Mouse (Mus musculus): ENCODE measurements around the gene Hbb-bh1.
"Not testable (repeated sequence)": the region's sequence is repeated elsewhere in the genome, so short reads cannot be mapped to it uniquely, and the experiment has no call there.

Gene Hbb-bh1

GRCm38 (mm10) chr7:103812174-103812573, 30.8 kb downstream of the Hbb-bh1 start:
- peak; percentile 72 for DNase-seq (ENCODE audit: low read depth, low spot score)

- DNase-seq (ENCODE audit: low read depth, low spot score) = peak; percentile 76
Observed at GRCm38 (mm10) chr7:103811223-103811845, 31.6 kb downstream of the Hbb-bh1 start.

GRCm38 (mm10) chr7:103810746-103811145, 32.2 kb downstream of the Hbb-bh1 start:
- DNase-seq (ENCODE audit: low read depth, low spot score) = peak; percentile 69

- DNase-seq (ENCODE audit: low read depth, low spot score) = peak; percentile 66
Observed at GRCm38 (mm10) chr7:103810296-103810695, 32.7 kb downstream of the Hbb-bh1 start.

GRCm38 (mm10) chr7:103809801-103810155, 33.2 kb downstream of the Hbb-bh1 start:
- DNase-seq (ENCODE audit: low read depth, low spot score) = no peak

- DNase-seq (ENCODE audit: low read depth, low spot score) = peak; percentile 74
Observed at GRCm38 (mm10) chr7:103808971-103809800, 33.8 kb downstream of the Hbb-bh1 start.

- DNase-seq (ENCODE audit: low read depth, low spot score) = not testable (repeated sequence)
Observed at GRCm38 (mm10) chr7:103808120-103808519, 34.8 kb downstream of the Hbb-bh1 start.

- DNase-seq (ENCODE audit: low read depth, low spot score) = peak; percentile 84
Observed at GRCm38 (mm10) chr7:103806856-103807255, 36.1 kb downstream of the Hbb-bh1 start.

- peak; percentile 38 for DNase-seq (ENCODE audit: low read depth, low spot score)
Observed at GRCm38 (mm10) chr7:103792669-103793388, 50.1 kb downstream of the Hbb-bh1 start.

- no peak for DNase-seq (ENCODE audit: low read depth, low spot score)
Observed at GRCm38 (mm10) chr7:103791721-103792120, 51.2 kb downstream of the Hbb-bh1 start, which contains the start of gene Olfr67. TSS of gene Olfr67 (minus strand) at chr7:103791821.
